Mouse (Mus musculus) liver, embryonic 15.5 days (tissue): ENCODE measurements at regions not wholly inside any gene's neighbourhood (a gene's known extent, or its start where the extent isn't known, plus 50 kb on each side); places are given as distances from the start of the nearest gene placed in this dataset.

Source experiments
- ATAC-seq: fragments of 200-750 bp; cut with Nextera tagmentation; 2 replicates; pipeline ENCODE4 v1.8.0; 2017; ENCODE audit warnings: moderate number of reproducible peaks, mild to moderate bottlenecking, moderate library complexity; ENCODE audit not compliant: insufficient read depth
- H3K27ac ChIP-seq: fragments of 300-500 bp; sonication (generic); replicated peaks from 2 replicates; pipeline ENCODE4 v1.5.1; 2015; ENCODE audit warnings: mild to moderate bottlenecking, inconsistent platforms
- H3K27me3 ChIP-seq: fragments of 300-500 bp; sonication (generic); 2 replicates; pipeline ENCODE4 v1.6.1; 2015; ENCODE audit warnings: mild to moderate bottlenecking, inconsistent platforms
- H3K36me3 ChIP-seq: fragments of 300-500 bp; sonication (generic); replicated peaks from 2 replicates; pipeline ENCODE4 v1.6.1; 2015; ENCODE audit warnings: moderate library complexity, mild to moderate bottlenecking, inconsistent platforms
- H3K4me1 ChIP-seq: fragments of 300-500 bp; sonication (generic); replicated peaks from 2 replicates; pipeline ENCODE4 v1.6.1; 2015; ENCODE audit warnings: inconsistent platforms
- H3K4me2 ChIP-seq: fragments of 300-500 bp; sonication (generic); 2 replicates; pipeline ENCODE4 v1.6.1; 2015; ENCODE audit warnings: moderate library complexity, mild to moderate bottlenecking, inconsistent platforms
- H3K4me3 ChIP-seq: fragments of 300-500 bp; sonication (generic); replicated peaks from 2 replicates; pipeline ENCODE4 v1.5.1; 2015; ENCODE audit warnings: mild to moderate bottlenecking, inconsistent platforms
- H3K9ac ChIP-seq: fragments of 300-500 bp; sonication (generic); 2 replicates; pipeline ENCODE4 v1.6.1; 2015; ENCODE audit warnings: moderate library complexity, mild to moderate bottlenecking, inconsistent platforms
- H3K9me3 ChIP-seq: fragments of 300-500 bp; sonication (generic); replicated peaks from 2 replicates; pipeline ENCODE4 v1.6.1; 2016; ENCODE audit warnings: inconsistent platforms
- WGBS: fragments of 180-500 bp; shearing (Covaris S2); methylation state at CpG from one replicate; pipeline ENCODE4 v1.1.7; 2015; ENCODE audit warnings: mixed read lengths; ENCODE audit not compliant: insufficient replicate concordance; 5-methylcytosine and 5-hydroxymethylcytosine counted together

GRCm38 (mm10) chr13:99754251-99754652, 146.6 kb downstream of the Cartpt start:
- H3K36me3 ChIP-seq: no peaks in the 10 kb centered on the region
- ATAC-seq: peak; percentile 99
- no peaks in the 10 kb centered on the region for H3K27me3 ChIP-seq
- H3K9me3 ChIP-seq: no peaks in the 10 kb centered on the region
- H3K9ac ChIP-seq: 0 out of 2 replicates have a peak overlapping the region, but pooled peaks have one; percentile 16
- H3K4me2 ChIP-seq: peak overlapping the region; percentile 61
- 13% methylated on average over 5 of the region's 5 CpGs for WGBS
- peak overlapping the region; percentile 91 for H3K27ac ChIP-seq
- peaks cover 46% of the 10 kb centered on the region for H3K4me1 ChIP-seq
- peak overlapping the region; percentile 20 for H3K4me3 ChIP-seq

GRCm38 (mm10) chr13:99753526-99753925, 147.4 kb downstream of the Cartpt start:
- H3K9ac ChIP-seq: 0 out of 2 replicates have a peak overlapping the region, but pooled peaks have one; percentile 16
- no peaks in the 10 kb centered on the region for H3K27me3 ChIP-seq
- H3K9me3 ChIP-seq: no peaks in the 10 kb centered on the region
- 71% methylated on average over 3 of the region's 3 CpGs for WGBS
- peak overlapping the region; percentile 91 for H3K27ac ChIP-seq
- H3K4me2 ChIP-seq: peak overlapping the region; percentile 61
- H3K36me3 ChIP-seq: no peaks in the 10 kb centered on the region
- H3K4me3 ChIP-seq: no peak overlapping the region
- peaks cover 51% of the 10 kb centered on the region for H3K4me1 ChIP-seq
- 0 out of 2 replicates have a peak, but pooled peaks have one; percentile 14 for ATAC-seq

DNA sequence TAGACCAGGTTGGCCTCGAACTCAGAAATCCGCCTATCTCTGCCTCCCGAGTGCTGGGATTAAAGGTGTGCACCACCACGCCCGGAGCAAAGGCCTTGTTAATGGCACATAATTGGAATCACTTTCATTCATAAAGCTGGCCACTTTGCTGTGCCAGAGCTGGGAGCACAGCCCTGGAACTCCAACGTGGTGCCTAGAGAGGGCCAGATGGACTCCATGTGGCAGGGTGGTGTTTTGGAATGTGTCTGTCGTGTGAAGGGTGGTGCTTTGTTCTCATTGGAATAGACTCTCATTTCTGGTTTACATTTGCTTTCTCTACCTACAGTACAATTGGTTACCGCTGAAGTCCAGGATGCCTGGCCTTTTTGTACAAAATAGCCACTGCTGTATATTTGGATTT, 150.2 kb downstream of the Cartpt start:
- Histone ChIP-seq H3K9me3 (no peaks in the 10 kb centered on the region), H3K9ac (no peak overlapping the region), H3K27me3 (no peaks in the 10 kb centered on the region), H3K4me1 (peaks cover 61% of the 10 kb centered on the region), H3K36me3 (no peaks in the 10 kb centered on the region), H3K4me3 (no peak overlapping the region), H3K4me2 (no peak overlapping the region), H3K27ac (no peak overlapping the region)
- no peak for ATAC-seq
- 78% methylated on average over 8 of the region's 8 CpGs for WGBS

- H3K9me3 ChIP-seq: no peaks in the 10 kb centered on the region
- 0 out of 2 replicates have a peak, but pooled peaks cover 6% of the 10 kb centered on the region for H3K27me3 ChIP-seq
- H3K4me3 ChIP-seq: no peak overlapping the region
- H3K9ac ChIP-seq: no peak overlapping the region
- H3K27ac ChIP-seq: no peak overlapping the region
- 84% methylated on average over 6 of the region's 6 CpGs for WGBS
- no peak for ATAC-seq
- H3K4me1 ChIP-seq: peaks cover 52% of the 10 kb centered on the region
- H3K36me3 ChIP-seq: no peaks in the 10 kb centered on the region
- no peak overlapping the region for H3K4me2 ChIP-seq
Observed at GRCm38 (mm10) chr13:99749342-99749741, 151.5 kb downstream of the Cartpt start.

DNA sequence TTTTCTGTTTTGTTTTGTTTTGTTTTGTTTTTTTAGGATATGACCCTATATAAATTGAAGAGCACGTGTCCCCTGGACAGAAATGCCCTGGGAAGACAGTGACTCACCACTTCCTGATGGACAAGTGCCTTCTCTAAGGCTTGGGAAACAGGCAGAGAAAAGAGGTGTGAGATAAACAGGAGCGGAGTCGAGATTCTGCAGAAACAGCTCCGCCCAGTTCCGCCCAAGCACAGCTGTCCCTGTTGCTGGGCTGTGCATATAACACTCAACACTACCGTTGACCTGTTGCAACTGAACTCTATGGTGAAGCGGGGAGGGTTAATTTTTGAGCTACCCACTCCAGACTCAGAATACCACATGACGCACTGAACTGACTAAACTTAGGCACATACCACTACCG, 152.8 kb downstream of the Cartpt start:
- Histone ChIP-seq H3K4me3 (no peak overlapping the region), H3K9me3 (no peaks in the 10 kb centered on the region), H3K9ac (no peak overlapping the region), H3K27me3 (0 out of 2 replicates have a peak, but pooled peaks cover 6% of the 10 kb centered on the region), H3K4me1 (peaks cover 40% of the 10 kb centered on the region), H3K27ac (no peak overlapping the region), H3K36me3 (no peaks in the 10 kb centered on the region), H3K4me2 (peak overlapping the region; percentile 23; the same call in 1 of the 2 replicates)
- 33% methylated on average over 9 of the region's 9 CpGs for WGBS
- ATAC-seq: peak; percentile 82

DNA sequence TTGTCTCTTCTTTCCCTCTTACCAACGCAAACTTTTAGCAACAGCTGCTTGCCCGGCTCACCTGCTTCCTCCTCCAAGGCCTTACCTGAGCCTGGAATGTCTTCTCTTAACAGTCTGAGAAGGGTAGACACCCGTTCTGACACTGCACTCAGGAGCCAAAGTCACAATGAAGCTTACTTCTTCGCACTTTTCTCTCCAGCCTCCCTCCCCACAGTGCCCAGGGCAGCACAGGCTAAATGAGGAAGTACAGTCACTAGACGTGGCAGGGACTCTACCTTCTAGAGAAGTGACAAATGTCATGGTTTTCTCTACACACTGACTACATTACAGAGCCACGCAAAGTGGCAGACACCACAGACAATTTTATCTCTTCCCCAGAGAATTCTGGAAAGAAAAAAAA, 155.4 kb downstream of the Cartpt start:
- Histone ChIP-seq H3K9ac (no peak overlapping the region), H3K4me1 (peaks cover 30% of the 10 kb centered on the region), H3K36me3 (no peaks in the 10 kb centered on the region), H3K9me3 (no peaks in the 10 kb centered on the region), H3K27me3 (0 out of 2 replicates have a peak, but pooled peaks cover 6% of the 10 kb centered on the region), H3K4me2 (no peak overlapping the region), H3K4me3 (no peak overlapping the region), H3K27ac (no peak overlapping the region)
- WGBS: 38% methylated on average over 6 of the region's 6 CpGs
- ATAC-seq: no peak

GRCm38 (mm10) chr13:99744790-99745120, 156.1 kb downstream of the Cartpt start:
- Histone ChIP-seq H3K4me1 (peaks cover 24% of the 10 kb centered on the region), H3K4me3 (no peak overlapping the region), H3K27me3 (0 out of 2 replicates have a peak, but pooled peaks cover 6% of the 10 kb centered on the region), H3K36me3 (no peaks in the 10 kb centered on the region), H3K27ac (no peak overlapping the region), H3K4me2 (no peak overlapping the region), H3K9me3 (no peaks in the 10 kb centered on the region), H3K9ac (no peak overlapping the region)
- ATAC-seq: no peak
- 70% methylated on average over 7 of the region's 7 CpGs for WGBS

- H3K36me3 ChIP-seq: no peaks in the 10 kb centered on the region
Observed at GRCm38 (mm10) chr13:99743952-99744789, 156.7 kb downstream of the Cartpt start.

GRCm38 (mm10) chr13:99742507-99742906, 158.4 kb downstream of the Cartpt start:
- no peak overlapping the region for H3K4me3 ChIP-seq
- H3K36me3 ChIP-seq: no peaks in the 10 kb centered on the region
- H3K4me1 ChIP-seq: peaks cover 9% of the 10 kb centered on the region; the same call in 1 of the 2 replicates
- H3K9ac ChIP-seq: no peak overlapping the region
- H3K9me3 ChIP-seq: no peaks in the 10 kb centered on the region
- H3K4me2 ChIP-seq: no peak overlapping the region
- no peak for ATAC-seq
- 67% methylated on average over 2 of the region's 2 CpGs for WGBS
- H3K27ac ChIP-seq: no peak overlapping the region
- H3K27me3 ChIP-seq: peaks cover 6% of the 10 kb centered on the region; the same call in 1 of the 2 replicates

More at GRCm38 (mm10) chr13:99743952-99744789, 156.7 kb downstream of the Cartpt start:
- H3K27me3 ChIP-seq: peaks cover 6% of the 10 kb centered on the region; the same call in 1 of the 2 replicates
- no peak overlapping the region for H3K9ac ChIP-seq
- 63% methylated on average over 8 of the region's 8 CpGs for WGBS
- H3K9me3 ChIP-seq: no peaks in the 10 kb centered on the region
- no peak overlapping the region for H3K4me3 ChIP-seq
- H3K27ac ChIP-seq: no peak overlapping the region
- no peak overlapping the region for H3K4me2 ChIP-seq
- peaks cover 24% of the 10 kb centered on the region for H3K4me1 ChIP-seq
- ATAC-seq: no peak

GRCm38 (mm10) chr13:99741981-99742380, 158.9 kb downstream of the Cartpt start:
- Histone ChIP-seq H3K27ac (no peak overlapping the region), H3K4me2 (no peak overlapping the region), H3K4me1 (peaks cover 7% of the 10 kb centered on the region; the same call in 1 of the 2 replicates), H3K4me3 (no peak overlapping the region), H3K36me3 (no peaks in the 10 kb centered on the region), H3K9ac (no peak overlapping the region), H3K9me3 (no peaks in the 10 kb centered on the region), H3K27me3 (peaks cover 8% of the 10 kb centered on the region; the same call in 1 of the 2 replicates)
- WGBS: 47% methylated on average over 2 of the region's 2 CpGs
- no peak for ATAC-seq

DNA sequence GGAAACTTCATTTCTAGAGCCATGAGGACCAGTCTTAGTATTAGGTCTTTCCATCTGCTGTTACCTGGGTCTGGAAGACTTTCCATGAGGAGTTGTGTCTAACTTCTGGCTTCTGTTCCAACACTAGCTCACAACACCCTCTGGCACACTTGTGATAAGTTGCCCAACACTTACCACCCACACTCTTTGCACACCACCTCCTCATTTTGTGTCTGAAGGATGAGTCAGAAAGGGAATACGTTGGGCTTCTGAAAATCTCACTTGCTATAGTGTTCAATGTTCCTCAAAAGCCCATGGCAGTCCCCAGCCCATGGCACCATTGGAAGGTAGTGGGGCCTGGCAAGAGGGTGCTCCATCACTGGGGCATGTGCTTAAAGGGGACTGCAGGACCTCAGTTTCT, 161.5 kb downstream of the Cartpt start:
- no peaks in the 10 kb centered on the region for H3K4me1 ChIP-seq
- 34% methylated on average over 1 of the region's 1 CpGs for WGBS
- no peak overlapping the region for H3K4me2 ChIP-seq
- ATAC-seq: no peak
- H3K4me3 ChIP-seq: no peak overlapping the region
- H3K36me3 ChIP-seq: no peaks in the 10 kb centered on the region
- H3K9ac ChIP-seq: no peak overlapping the region
- H3K27ac ChIP-seq: no peak overlapping the region
- H3K9me3 ChIP-seq: no peaks in the 10 kb centered on the region
- H3K27me3 ChIP-seq: peaks cover 10% of the 10 kb centered on the region; the same call in 1 of the 2 replicates
